Mouse (Mus musculus): ENCODE results near the gene Mertk. TPM values are rescaled to one million over a fixed set of nuclear protein-coding genes. Genes with fewer than 3 reads are reported as not detected.
"Not testable (repeated sequence)": the region's sequence is repeated elsewhere in the genome, so short reads cannot be mapped to it uniquely, and the experiment has no call there.

Mertk gene
- 10 to 100 TPM; 20.8 to 33.7 TPM for total RNA-seq (2021)
- long read RNA-seq, experiment 1, full-length matches to known transcripts, result 9 of 23 reads
- long read RNA-seq, experiment 1, partial matches to known transcripts, result 6 of 23 reads
- long read RNA-seq, experiment 1, other reads (novel, unspliced or antisense), result 8 of 23 reads
- long read RNA-seq, experiment 2, full-length matches to known transcripts, result 16 of 25 reads
- long read RNA-seq, experiment 2, partial matches to known transcripts, result 4 of 25 reads
- long read RNA-seq, experiment 2, other reads (novel, unspliced or antisense), result 5 of 25 reads

GRCm38 (mm10) chr2:128698693-128699181, at the start of gene Mertk:
Gene Mertk, plus strand, starts transcription at chr2:128698956.
- peak; percentile 77 to 83 for DNase-seq (ENCODE audit: low spot score in 2 of 2)
- intact Hi-C loops (cut with DNase I), result loop anchor here (1.0 to 2.0 kb wide), 2 partner anchors 40 to 119 kb away; no protein-coding TSS in a partner anchor

GRCm38 (mm10) chr2:128680661-128681060, 18.1 kb upstream of the Mertk start:
- intact Hi-C loops (cut with DNase I), result no loop called here
- DNase-seq (ENCODE audit: low spot score in 2 of 2), result no peak

GRCm38 (mm10) chr2:128686921-128687557, 11.7 kb upstream of the Mertk start, which contains the start of gene Anapc1:
Gene Anapc1, minus strand, starts transcription at chr2:128687391.
- peak; percentile 88 to 91 for DNase-seq (ENCODE audit: low spot score in 2 of 2)
- intact Hi-C loops (cut with DNase I), result loop anchor here (2.0 kb wide), 1 partner anchor 132 kb away; the partner anchor contains the start of gene Tmem87b

- intact Hi-C loops (cut with DNase I), result loop anchor here (2.0 kb wide), 1 partner anchor 131 kb away; the partner anchor contains the start of gene Tmem87b
- no peak for DNase-seq (ENCODE audit: low spot score in 2 of 2)
Observed at GRCm38 (mm10) chr2:128687558-128688120, 11.1 kb upstream of the Mertk start.

GRCm38 (mm10) chr2:128692336-128692735, 6.4 kb upstream of the Mertk start:
- no peak for DNase-seq (ENCODE audit: low spot score in 2 of 2)
- intact Hi-C loops (cut with DNase I), result no loop called here

GRCm38 (mm10) chr2:128692771-128693170, 6.0 kb upstream of the Mertk start:
- no peak for DNase-seq (ENCODE audit: low spot score in 2 of 2)
- intact Hi-C loops (cut with DNase I), result no loop called here

GRCm38 (mm10) chr2:128693236-128693635, 5.5 kb upstream of the Mertk start:
- intact Hi-C loops (cut with DNase I), result no loop called here
- no peak for DNase-seq (ENCODE audit: low spot score in 2 of 2)

GRCm38 (mm10) chr2:128693828-128694227, 4.9 kb upstream of the Mertk start:
- intact Hi-C loops (cut with DNase I); DNase-seq (ENCODE audit: low spot score in 2 of 2): not testable (repeated sequence)

- intact Hi-C loops (cut with DNase I), result no loop called here
- no peak for DNase-seq (ENCODE audit: low spot score in 2 of 2)
Observed at GRCm38 (mm10) chr2:128694548-128694947, 4.2 kb upstream of the Mertk start.

- DNase-seq (ENCODE audit: low spot score in 2 of 2), result no peak
- intact Hi-C loops (cut with DNase I), result no loop called here
Observed at GRCm38 (mm10) chr2:128696426-128696825, 2.3 kb upstream of the Mertk start.

GRCm38 (mm10) chr2:128697047-128697446, 1.7 kb upstream of the Mertk start:
- intact Hi-C loops (cut with DNase I), result no loop called here
- no peak for DNase-seq (ENCODE audit: low spot score in 2 of 2)

GRCm38 (mm10) chr2:128697566-128697965, 1.2 kb upstream of the Mertk start:
- intact Hi-C loops (cut with DNase I), result no loop called here
- no peak for DNase-seq (ENCODE audit: low spot score in 2 of 2)

- intact Hi-C loops (cut with DNase I), result loop anchor here (1.0 to 2.0 kb wide), 2 partner anchors 41 to 119 kb away; no protein-coding TSS in a partner anchor
- peak; percentile 79 for DNase-seq (ENCODE audit: low spot score in 2 of 2)
Observed at GRCm38 (mm10) chr2:128698140-128698692, 540 bp upstream of the Mertk start.

- DNase-seq (ENCODE audit: low spot score in 2 of 2), result no peak
- intact Hi-C loops (cut with DNase I), result loop anchor here (2.0 kb wide), 1 partner anchor 39 kb away; no protein-coding TSS in a partner anchor
Observed at GRCm38 (mm10) chr2:128699201-128699885, 587 bp downstream of the Mertk start.

GRCm38 (mm10) chr2:128704474-128704873, 5.7 kb downstream of the Mertk start:
- peak in 1 of 2 experiments; percentile 18 for DNase-seq (ENCODE audit: low spot score in 2 of 2)
- intact Hi-C loops (cut with DNase I), result no loop called here

GRCm38 (mm10) chr2:128709264-128709663, 10.5 kb downstream of the Mertk start:
- peak; percentile 28 to 49 for DNase-seq (ENCODE audit: low spot score in 2 of 2)
- intact Hi-C loops (cut with DNase I), result no loop called here

GRCm38 (mm10) chr2:128710609-128711008, 11.9 kb downstream of the Mertk start:
- intact Hi-C loops (cut with DNase I), result no loop called here
- DNase-seq (ENCODE audit: low spot score in 2 of 2), result no peak

GRCm38 (mm10) chr2:128712940-128713339, 14.2 kb downstream of the Mertk start:
- DNase-seq (ENCODE audit: low spot score in 2 of 2), result no peak
- intact Hi-C loops (cut with DNase I), result no loop called here

- intact Hi-C loops (cut with DNase I), result no loop called here
- DNase-seq (ENCODE audit: low spot score in 2 of 2), result peak in 1 of 2 experiments; percentile 52
Observed at GRCm38 (mm10) chr2:128713548-128714003, 14.8 kb downstream of the Mertk start.
